Mouse (Mus musculus): ENCODE results near the gene Rpp25l. TPM values are rescaled to one million over a fixed set of nuclear protein-coding genes. Genes with fewer than 3 reads are reported as not detected.

The Rpp25l gene
- polyA plus RNA-seq, 1 experiment from 2014 or later = 48.4 TPM

DNA sequence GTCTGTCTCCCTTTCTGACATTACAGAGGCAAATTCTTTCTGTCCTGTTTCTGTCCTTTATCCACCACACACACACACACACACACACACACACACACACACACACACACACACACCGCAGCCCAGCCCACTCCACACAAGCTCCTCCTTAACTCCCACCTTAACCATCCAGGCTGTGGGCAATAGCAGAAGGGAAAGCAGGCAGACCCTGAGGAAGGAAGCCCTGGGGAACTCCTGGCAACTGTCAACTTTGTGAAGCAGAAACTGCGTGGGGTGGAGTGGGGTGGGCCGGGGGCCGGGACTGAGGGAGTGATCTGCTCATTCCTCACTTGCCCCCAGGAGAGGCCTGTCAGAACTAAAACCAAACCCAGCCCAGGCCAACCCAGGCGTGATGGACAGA, 41.8 kb downstream of the Rpp25l start:
- Histone ChIP-seq H3K9me3 (replicated peaks; ENCODE audit: control insufficient read depth, low read length) (no peaks in the 10 kb centered on the region), H3K4me2 (ENCODE audit: low read depth, low read length) (no peak overlapping the region), H3K36me3 (ENCODE audit: control insufficient read depth, insufficient read depth) (no peaks in the 10 kb centered on the region), H3K27ac (ENCODE audit: low read length) (no peak overlapping the region), H3K27me3 (ENCODE audit: control insufficient read depth, insufficient read depth, low read length) (peaks cover 15% of the 10 kb centered on the region), H3K4me1 (ENCODE audit: control insufficient read depth, insufficient read depth, low read length) (peaks cover 8% of the 10 kb centered on the region; the same call in 1 of the 2 replicates), H3K9ac (ENCODE audit: low read length) (no peak overlapping the region), H3K4me3 (ENCODE audit: low read length) (no peak overlapping the region)
- no peak for ATAC-seq (replicated peaks; ENCODE audit: extremely low read depth, insufficient read depth, low FRiP score)
- 43% methylated on average over 5 of the region's 5 CpGs for WGBS

DNA sequence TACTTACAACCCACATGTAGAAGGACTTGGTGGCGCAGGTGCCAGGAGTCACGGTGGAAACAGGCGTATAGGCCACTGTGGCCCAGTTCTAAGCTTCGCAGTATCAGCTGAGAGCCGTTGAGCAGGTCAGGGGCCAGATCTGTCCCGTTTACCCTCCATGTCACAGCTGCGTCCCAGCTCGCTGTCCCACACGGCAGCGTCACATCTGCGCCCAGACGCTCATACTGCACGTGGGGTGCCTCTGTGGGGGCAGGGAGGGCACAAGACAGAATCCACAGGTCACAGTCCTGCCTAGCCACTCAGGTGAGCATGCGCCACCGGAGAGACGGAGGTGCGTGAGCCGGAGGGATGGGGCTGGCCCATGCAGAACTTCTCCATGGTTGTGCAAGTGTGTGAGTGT, 42.5 kb downstream of the Rpp25l start:
- Histone ChIP-seq H3K9ac (ENCODE audit: low read length) (no peak overlapping the region), H3K27me3 (ENCODE audit: control insufficient read depth, insufficient read depth, low read length) (peaks cover 15% of the 10 kb centered on the region), H3K4me1 (ENCODE audit: control insufficient read depth, insufficient read depth, low read length) (peaks cover 2% of the 10 kb centered on the region; the same call in 1 of the 2 replicates), H3K27ac (ENCODE audit: low read length) (no peak overlapping the region), H3K9me3 (replicated peaks; ENCODE audit: control insufficient read depth, low read length) (no peaks in the 10 kb centered on the region), H3K36me3 (ENCODE audit: control insufficient read depth, insufficient read depth) (no peaks in the 10 kb centered on the region), H3K4me3 (ENCODE audit: low read length) (no peak overlapping the region), H3K4me2 (ENCODE audit: low read depth, low read length) (no peak overlapping the region)
- WGBS = 87% methylated on average over 18 of the region's 18 CpGs
- ATAC-seq (replicated peaks; ENCODE audit: extremely low read depth, insufficient read depth, low FRiP score) = no peak

DNA sequence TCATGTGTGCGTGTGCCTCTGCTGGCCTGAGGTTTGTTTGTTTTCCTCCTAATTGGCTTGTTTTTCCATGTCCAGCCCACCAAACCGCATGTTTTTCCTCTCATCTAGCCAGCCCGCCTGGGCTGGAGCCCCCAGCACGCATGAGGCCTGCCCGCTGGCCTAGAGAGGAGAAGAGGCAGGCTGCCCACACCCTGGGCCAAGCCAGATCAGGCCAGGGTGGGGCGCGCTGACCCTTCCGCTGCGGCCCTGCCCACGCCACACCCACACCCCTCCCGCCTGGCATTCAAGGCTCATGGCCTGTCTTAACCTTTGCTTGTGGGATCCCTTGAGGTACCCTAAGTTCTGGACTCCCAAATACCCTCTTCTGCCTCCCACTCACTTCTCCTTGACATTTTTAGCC, 46.7 kb downstream of the Rpp25l start:
- Histone ChIP-seq H3K4me1 (ENCODE audit: control insufficient read depth, insufficient read depth, low read length) (peaks cover 11% of the 10 kb centered on the region), H3K9ac (ENCODE audit: low read length) (no peak overlapping the region), H3K27me3 (ENCODE audit: control insufficient read depth, insufficient read depth, low read length) (peaks cover 6% of the 10 kb centered on the region; the same call in 1 of the 2 replicates), H3K4me3 (ENCODE audit: low read length) (no peak overlapping the region), H3K36me3 (ENCODE audit: control insufficient read depth, insufficient read depth) (no peaks in the 10 kb centered on the region), H3K27ac (ENCODE audit: low read length) (no peak overlapping the region), H3K9me3 (replicated peaks; ENCODE audit: control insufficient read depth, low read length) (no peaks in the 10 kb centered on the region), H3K4me2 (ENCODE audit: low read depth, low read length) (no peak overlapping the region)
- 73% methylated on average over 11 of the region's 11 CpGs for WGBS
- ATAC-seq (replicated peaks; ENCODE audit: extremely low read depth, insufficient read depth, low FRiP score) = no peak

DNA sequence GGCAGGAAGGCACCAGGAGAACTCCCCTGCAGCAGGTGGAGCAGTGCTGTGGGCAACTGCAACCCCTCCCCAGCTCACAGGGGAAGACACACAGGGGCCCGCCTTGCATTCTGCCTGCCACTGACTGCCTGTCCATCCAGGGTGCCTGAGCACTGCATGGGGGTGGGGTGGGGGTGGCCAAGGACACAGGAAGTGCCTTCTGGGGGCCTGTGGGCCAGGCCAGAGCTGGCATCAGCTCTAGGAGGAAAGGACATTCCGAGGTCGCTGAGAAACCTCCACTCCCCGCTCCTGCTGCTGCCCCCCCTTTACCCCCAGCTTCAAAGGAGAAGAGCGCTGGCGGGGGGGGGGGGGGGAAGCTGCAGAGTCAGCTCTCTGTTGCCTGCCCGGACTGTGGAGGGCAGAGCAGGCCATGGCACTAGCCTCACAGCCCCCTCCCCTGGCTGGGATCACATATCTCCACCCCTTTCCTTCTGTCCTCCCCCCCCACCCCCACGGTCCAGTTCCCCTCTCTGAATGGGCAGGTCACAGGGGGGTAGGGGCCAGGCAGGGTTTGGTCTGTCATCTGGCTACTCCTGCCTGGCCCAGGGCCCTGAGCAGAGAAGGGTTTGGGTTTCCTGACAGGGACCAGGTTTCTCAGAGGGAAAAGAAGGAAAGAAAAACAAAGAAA, 48.2 kb downstream of the Rpp25l start:
- Histone ChIP-seq H3K4me1 (ENCODE audit: control insufficient read depth, insufficient read depth, low read length) (peaks cover 14% of the 10 kb centered on the region), H3K36me3 (ENCODE audit: control insufficient read depth, insufficient read depth) (no peaks in the 10 kb centered on the region), H3K27ac (ENCODE audit: low read length) (no peak overlapping the region), H3K9ac (ENCODE audit: low read length) (peak overlapping the region; percentile 26; the same call in 1 of the 2 replicates), H3K9me3 (replicated peaks; ENCODE audit: control insufficient read depth, low read length) (no peaks in the 10 kb centered on the region), H3K4me2 (ENCODE audit: low read depth, low read length) (no peak overlapping the region), H3K4me3 (ENCODE audit: low read length) (no peak overlapping the region), H3K27me3 (ENCODE audit: control insufficient read depth, insufficient read depth, low read length) (peaks cover 3% of the 10 kb centered on the region)
- WGBS = 3% methylated on average over 6 of the region's 8 CpGs
- ATAC-seq (replicated peaks; ENCODE audit: extremely low read depth, insufficient read depth, low FRiP score) = 0 out of 2 replicates have a peak, but pooled peaks have one; percentile 10

DNA sequence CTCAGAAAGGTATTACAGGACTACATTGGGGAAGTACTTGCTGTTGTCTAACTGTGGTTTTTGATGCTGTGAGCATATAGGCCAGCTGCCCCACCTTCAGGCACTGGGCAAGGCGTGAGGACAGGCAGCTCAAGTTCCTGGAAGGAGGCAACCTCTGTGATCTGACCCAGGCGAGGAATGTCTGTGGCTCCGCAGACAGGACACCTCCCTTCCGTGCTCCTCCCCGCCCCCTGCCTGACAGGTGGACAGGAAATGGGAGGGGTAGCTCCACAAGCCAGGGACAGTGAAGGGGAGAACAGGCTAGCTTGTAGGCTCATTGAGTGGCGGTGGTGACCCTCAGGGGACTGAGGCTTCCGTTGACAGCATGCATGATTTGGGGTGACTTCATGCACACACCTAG, 48.8 kb downstream of the Rpp25l start:
- H3K9ac ChIP-seq (ENCODE audit: low read length) = no peak overlapping the region
- WGBS = 53% methylated on average over 7 of the region's 7 CpGs
- no peak overlapping the region for H3K4me3 ChIP-seq (ENCODE audit: low read length)
- H3K27ac ChIP-seq (ENCODE audit: low read length) = no peak overlapping the region
- peaks cover 14% of the 10 kb centered on the region for H3K4me1 ChIP-seq (ENCODE audit: control insufficient read depth, insufficient read depth, low read length)
- no peak overlapping the region for H3K4me2 ChIP-seq (ENCODE audit: low read depth, low read length)
- no peaks in the 10 kb centered on the region for H3K9me3 ChIP-seq (replicated peaks; ENCODE audit: control insufficient read depth, low read length)
- H3K27me3 ChIP-seq (ENCODE audit: control insufficient read depth, insufficient read depth, low read length) = peaks cover 7% of the 10 kb centered on the region
- H3K36me3 ChIP-seq (ENCODE audit: control insufficient read depth, insufficient read depth) = no peaks in the 10 kb centered on the region
- ATAC-seq (replicated peaks; ENCODE audit: extremely low read depth, insufficient read depth, low FRiP score) = no peak

DNA sequence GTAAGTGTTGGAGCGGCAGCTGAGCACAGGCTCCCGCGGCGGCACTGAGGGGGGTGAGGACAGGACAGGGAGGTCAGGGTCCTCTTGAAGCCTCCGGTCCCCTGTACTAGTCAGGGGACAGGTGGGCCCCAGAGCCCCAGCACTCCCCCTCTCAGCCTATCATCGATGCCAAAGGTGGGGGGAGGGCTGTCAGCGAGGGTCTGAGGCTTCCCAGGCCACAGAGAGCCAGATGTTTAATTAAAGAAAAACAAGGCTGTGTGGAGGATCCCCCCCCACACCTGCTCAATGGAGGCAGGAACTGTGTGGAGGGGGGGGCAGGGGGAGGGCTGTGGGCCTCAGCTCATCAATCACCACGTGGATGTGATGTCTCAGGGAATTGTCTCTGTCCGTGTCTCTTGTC, 49.7 kb downstream of the Rpp25l start:
- Histone ChIP-seq H3K9ac (ENCODE audit: low read length) (no peak overlapping the region), H3K9me3 (replicated peaks; ENCODE audit: control insufficient read depth, low read length) (no peaks in the 10 kb centered on the region), H3K36me3 (ENCODE audit: control insufficient read depth, insufficient read depth) (no peaks in the 10 kb centered on the region), H3K27ac (ENCODE audit: low read length) (no peak overlapping the region), H3K27me3 (ENCODE audit: control insufficient read depth, insufficient read depth, low read length) (peaks cover 14% of the 10 kb centered on the region), H3K4me1 (ENCODE audit: control insufficient read depth, insufficient read depth, low read length) (peaks cover 18% of the 10 kb centered on the region), H3K4me3 (ENCODE audit: low read length) (no peak overlapping the region), H3K4me2 (ENCODE audit: low read depth, low read length) (no peak overlapping the region)
- ATAC-seq (replicated peaks; ENCODE audit: extremely low read depth, insufficient read depth, low FRiP score) = no peak
- 42% methylated on average over 9 of the region's 9 CpGs for WGBS

DNA sequence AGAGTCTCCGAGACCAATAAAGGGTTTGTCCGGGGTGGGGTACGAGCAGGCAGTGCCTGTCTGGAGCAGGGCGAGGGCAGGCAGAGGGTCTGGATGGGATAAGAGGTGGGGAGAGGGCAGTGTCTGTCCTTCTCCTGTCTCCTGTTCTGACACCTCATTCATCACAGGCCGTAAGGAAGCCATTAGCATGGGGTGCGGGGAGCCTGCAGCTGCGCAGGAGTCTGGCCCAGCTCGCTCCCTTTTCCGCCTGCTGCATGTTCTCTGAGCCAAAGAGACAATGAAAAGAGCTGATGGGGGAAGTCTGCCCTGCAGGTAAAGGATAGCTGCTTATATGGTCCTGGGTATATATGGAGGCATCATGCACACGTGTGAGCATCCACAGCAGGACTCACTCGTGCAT, 50.6 kb downstream of the Rpp25l start:
- WGBS = 74% methylated on average over 11 of the region's 11 CpGs
- no peaks in the 10 kb centered on the region for H3K36me3 ChIP-seq (ENCODE audit: control insufficient read depth, insufficient read depth)
- no peak overlapping the region for H3K4me2 ChIP-seq (ENCODE audit: low read depth, low read length)
- ATAC-seq (replicated peaks; ENCODE audit: extremely low read depth, insufficient read depth, low FRiP score) = no peak
- no peak overlapping the region for H3K9ac ChIP-seq (ENCODE audit: low read length)
- no peak overlapping the region for H3K4me3 ChIP-seq (ENCODE audit: low read length)
- H3K9me3 ChIP-seq (replicated peaks; ENCODE audit: control insufficient read depth, low read length) = no peaks in the 10 kb centered on the region
- H3K4me1 ChIP-seq (ENCODE audit: control insufficient read depth, insufficient read depth, low read length) = peaks cover 21% of the 10 kb centered on the region
- no peak overlapping the region for H3K27ac ChIP-seq (ENCODE audit: low read length)
- peaks cover 16% of the 10 kb centered on the region for H3K27me3 ChIP-seq (ENCODE audit: control insufficient read depth, insufficient read depth, low read length)

Other genes starting within 250 kb of the Rpp25l start
- gene Kif24, start 248.6 kb downstream of the Rpp25l start, polyA plus RNA-seq (2015; fragmentation: Nextera tagmentation; extraction: Ambion mirVana) = 3.4 and 4.8 TPM in 2 replicates
- gene Nudt2, start 248.4 kb downstream of the Rpp25l start, polyA plus RNA-seq (2015; fragmentation: Nextera tagmentation; extraction: Ambion mirVana) = 41.6 and 41.7 TPM in 2 replicates
- gene AI464131, start 210.5 kb downstream of the Rpp25l start, polyA plus RNA-seq (2015; fragmentation: Nextera tagmentation; extraction: Ambion mirVana) = 3.2 and 3.4 TPM in 2 replicates
- gene 1110017D15Rik, start 196.2 kb downstream of the Rpp25l start, polyA plus RNA-seq (2015; fragmentation: Nextera tagmentation; extraction: Ambion mirVana) = 1.1 and 1.2 TPM in 2 replicates
- 1.5 and 2.4 TPM in 2 replicates for gene Fam219a, start 144.0 kb downstream of the Rpp25l start, polyA plus RNA-seq (2015; fragmentation: Nextera tagmentation; extraction: Ambion mirVana)
- 2.6 and 3.6 TPM in 2 replicates for gene Dnaic1, start 143.8 kb downstream of the Rpp25l start, polyA plus RNA-seq (2015; fragmentation: Nextera tagmentation; extraction: Ambion mirVana)
- gene Enho, start 73.2 kb downstream of the Rpp25l start, polyA plus RNA-seq (2015; fragmentation: Nextera tagmentation; extraction: Ambion mirVana) = 4.7 and 5.6 TPM in 2 replicates
- gene Cntfr, start 16.4 kb downstream of the Rpp25l start, polyA plus RNA-seq (2015; fragmentation: Nextera tagmentation; extraction: Ambion mirVana) = 1.5 and 2.0 TPM in 2 replicates
- 134 and 142 TPM in 2 replicates for gene Il11ra1, start 13.5 kb downstream of the Rpp25l start, polyA plus RNA-seq (2015; fragmentation: Nextera tagmentation; extraction: Ambion mirVana)
- gene Dctn3, start 9.6 kb upstream of the Rpp25l start, polyA plus RNA-seq (2015; fragmentation: Nextera tagmentation; extraction: Ambion mirVana) = 137 and 141 TPM in 2 replicates
- not detected in 2 replicates for gene Arid3c, start 17.6 kb upstream of the Rpp25l start, polyA plus RNA-seq (2015; fragmentation: Nextera tagmentation; extraction: Ambion mirVana)
- gene Galt, start 41.7 kb upstream of the Rpp25l start, polyA plus RNA-seq (2015; fragmentation: Nextera tagmentation; extraction: Ambion mirVana) = 60.6 and 69.8 TPM in 2 replicates
- gene Sigmar1, start 42.6 kb upstream of the Rpp25l start, polyA plus RNA-seq (2015; fragmentation: Nextera tagmentation; extraction: Ambion mirVana) = 60.5 and 61.7 TPM in 2 replicates
- 40.8 and 40.9 TPM in 2 replicates for gene Ccl27a, start 60.7 kb upstream of the Rpp25l start, polyA plus RNA-seq (2015; fragmentation: Nextera tagmentation; extraction: Ambion mirVana)
- gene Gm21541, start 190.1 kb upstream of the Rpp25l start, polyA plus RNA-seq (2015; fragmentation: Nextera tagmentation; extraction: Ambion mirVana) = 11.2 and 17.1 TPM in 2 replicates
- gene Gm20878, start 228.0 kb upstream of the Rpp25l start, polyA plus RNA-seq (2015; fragmentation: Nextera tagmentation; extraction: Ambion mirVana) = 1.9 and 2.4 TPM in 2 replicates